Mouse (Mus musculus) CH12.LX (cell line): ENCODE data around the gene 6430550D23Rik.
A peak's percentile ranks its signal among the peaks of the same experiment; 100 is the strongest.

Experiments used
- CTCF ChIP-seq, 2 experiments: IDR thresholded peaks in 1 of 2; conservative IDR thresholded peaks in 1 of 2; 2 replicates each; pipeline ENCODE4 v1.5.1; 2011 to 2012; ENCODE audit warnings: low read depth in 2 of 2, low read length in 2 of 2, improper control_type of control experiment in 1 of 2, inconsistent platforms in 1 of 2, mild to moderate bottlenecking in 1 of 2, moderate library complexity in 1 of 2
- E2F4 ChIP-seq: IDR thresholded peaks from 2 replicates; pipeline ENCODE4 v1.6.1; 2011; ENCODE audit warnings: low read depth, low read length, improper control_type of control experiment; ENCODE audit not compliant: insufficient replicate concordance
- GABPA ChIP-seq: IDR thresholded peaks from 2 replicates; pipeline ENCODE4 v1.6.1; 2012; ENCODE audit warnings: low read depth, low read length, improper control_type of control experiment, inconsistent platforms; ENCODE audit not compliant: insufficient replicate concordance
- JUND ChIP-seq: conservative IDR thresholded peaks from 2 replicates; pipeline ENCODE4 v1.6.1; 2011; ENCODE audit warnings: low read depth, low read length, improper control_type of control experiment
- MXI1 ChIP-seq: IDR thresholded peaks from 2 replicates; pipeline ENCODE4 v1.6.1; 2011; ENCODE audit warnings: mild to moderate bottlenecking, low read depth, low read length, improper control_type of control experiment
- POLR2A ChIP-seq: IDR thresholded peaks from 2 replicates; pipeline ENCODE4 v1.6.1; 2011; ENCODE audit warnings: low read depth, mild to moderate bottlenecking, improper control_type of control experiment, low read length

DNA sequence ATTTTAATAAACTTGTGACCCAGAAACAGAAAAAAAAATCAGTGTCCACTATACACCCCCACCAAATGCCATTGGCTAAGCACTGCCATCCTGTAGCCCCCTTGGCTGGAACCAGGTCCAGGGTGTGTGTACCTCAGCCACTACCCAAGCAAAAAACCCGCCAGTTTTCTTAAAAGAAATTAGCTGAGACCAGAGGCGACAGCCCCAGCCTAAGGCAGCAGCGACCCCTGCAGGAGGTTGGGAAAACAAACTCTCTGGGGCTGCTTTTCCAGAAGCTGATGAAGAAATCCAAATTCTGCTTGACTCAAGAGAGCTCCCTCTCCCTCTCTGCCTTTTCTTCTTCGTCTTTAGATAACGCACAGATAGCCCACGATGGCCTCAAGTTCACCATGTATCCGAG lies 61.7 kb downstream of the 6430550D23Rik start:
- TF ChIP-seq GABPA: no peak
- TF ChIP-seq POLR2A: no peak
- peak; percentile 77 to 96 for TF ChIP-seq CTCF (conservative IDR thresholded peaks at IDR 0.05 in 1 of 2, IDR thresholded peaks at IDR 0.05 in 1 of 2; ENCODE audit: low read depth in 2 of 2, low read length in 2 of 2)
- TF ChIP-seq E2F4: peak; percentile 84; the same call in 1 of the 2 replicates
- TF ChIP-seq MXI1: no peak
- no peak for TF ChIP-seq JUND
